Mouse (Mus musculus) embryonic stem cell, embryonic (primary cell): ENCODE measurements around the gene Mertk.

Experiments
- CTCF ChIA-PET, 4 experiments: fragments of 300-600 bp in 2 of 4; fragments of 350-600 bp in 2 of 4; sonication (Branson Sonifier 250); formaldehyde crosslinking; loops; one replicate each; lab custom pipeline; 2022; ENCODE audit warnings: inconsistent platforms in 2 of 4; lab: Charles Lee
- POLR2A ChIA-PET, 4 experiments: fragments of 300-600 bp in 2 of 4; fragments of 350-600 bp in 2 of 4; sonication (Branson Sonifier 250); formaldehyde crosslinking; loops; one replicate each; lab custom pipeline; 2022; ENCODE audit warnings: antibody characterized with exemption in 4 of 4, inconsistent platforms in 1 of 4; lab: Charles Lee

The Mertk gene

DNA sequence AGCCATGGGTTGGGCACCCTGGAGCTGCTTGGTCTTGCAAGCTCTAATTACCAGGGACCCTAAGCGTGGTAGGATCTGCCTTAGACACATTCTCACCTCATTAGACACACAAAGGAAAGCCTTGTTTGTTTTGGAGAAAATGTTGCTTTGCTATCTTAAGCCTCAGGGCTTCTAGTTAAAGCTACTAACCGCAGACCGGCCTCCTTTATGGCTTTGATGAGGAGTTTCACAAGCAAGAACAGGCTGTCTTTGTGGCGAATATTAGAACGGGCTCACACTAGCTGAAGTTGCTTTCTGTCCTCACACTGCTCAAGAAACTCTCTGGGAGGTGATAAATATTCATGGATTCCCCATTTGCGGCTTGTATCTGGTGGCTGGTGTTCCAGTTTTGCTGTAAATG is 10.5 kb downstream of the Mertk start:
- ChIA-PET POLR2A (interaction anchor here in 2 of 4 experiments (0.8 to 3.8 kb wide), 5 partner anchors 8 to 104 kb away, joined by 3 to 17 read pairs (median 4); partner anchors contain the start of genes Anapc1 (in 1 of the 2) and Mertk (in 1 of the 2)), CTCF (interaction anchor here in 3 of 4 experiments (0.6 to 2.2 kb wide), 6 partner anchors 11 to 878 kb away, joined by 3 to 6 read pairs (median 4); partner anchors contain the start of genes Bub1 (in 1 of the 3) and Tmem87b (in 1 of the 3))

- CTCF ChIA-PET: no interaction called here
- POLR2A ChIA-PET: interaction anchor here in 2 of 4 experiments (1.4 to 3.8 kb wide), 3 partner anchors 12 to 23 kb away, joined by 3 to 17 read pairs (median 4); partner anchors contain the start of genes Anapc1 (in 1 of the 2) and Mertk (in 1 of the 2)
Observed at GRCm38 (mm10) chr2:128710609-128711008, 11.9 kb downstream of the Mertk start.

DNA sequence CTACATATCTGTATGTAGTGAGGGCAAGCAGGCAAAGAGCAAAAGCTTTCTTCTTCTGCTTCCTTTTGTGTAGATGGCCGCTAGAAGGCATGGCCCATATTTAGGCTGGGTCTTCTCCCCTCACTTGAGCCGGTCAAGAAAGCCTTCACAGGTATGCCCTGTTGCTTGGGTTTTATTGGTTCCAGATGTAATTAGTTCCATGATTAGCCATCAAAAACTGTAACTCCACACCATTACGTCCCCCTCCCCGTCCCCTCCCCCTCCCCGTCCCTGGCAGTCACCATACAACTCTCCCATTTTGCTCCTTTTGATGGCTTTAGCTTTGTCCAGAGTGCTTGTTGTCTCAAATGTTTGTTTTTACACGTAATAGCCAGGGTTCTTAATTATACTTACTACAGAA is 14.2 kb downstream of the Mertk start:
- CTCF ChIA-PET: interaction anchor here in 2 of 4 experiments (0.6 to 0.7 kb wide), 2 partner anchors 11 to 286 kb away, joined by 3 to 7 read pairs; no protein-coding TSS in a partner anchor
- POLR2A ChIA-PET: interaction anchor here in 1 of 4 experiments (0.6 kb wide), 1 partner anchor 9 kb away, joined by 3 read pairs; no protein-coding TSS in a partner anchor

DNA sequence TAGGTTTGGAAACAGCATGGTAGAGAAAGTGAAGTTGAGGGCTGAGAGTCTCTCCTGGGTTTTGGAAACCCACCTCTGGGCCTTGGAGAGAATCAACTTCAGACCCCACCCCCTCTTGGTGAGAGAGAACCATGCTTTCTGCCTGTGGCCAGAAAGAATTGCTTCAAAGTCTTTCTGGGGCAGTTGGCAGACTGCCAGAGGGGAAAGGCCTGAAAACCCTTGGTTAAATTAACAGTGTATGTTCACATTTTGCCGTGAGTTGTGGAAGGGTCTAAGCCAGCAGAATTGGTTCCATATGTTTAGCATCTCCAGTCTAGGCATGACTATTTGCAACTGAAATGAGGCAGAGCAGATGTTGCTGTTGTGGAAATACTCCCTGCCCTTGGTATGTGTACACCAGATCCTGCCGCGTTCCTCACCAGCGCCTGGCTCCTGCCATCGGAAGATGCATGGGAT is 14.8 kb downstream of the Mertk start:
- ChIA-PET CTCF (interaction anchor here in 3 of 4 experiments (0.6 to 0.7 kb wide), 3 partner anchors 12 to 1394 kb away, joined by 3 to 7 read pairs (median 3); no protein-coding TSS in a partner anchor), POLR2A (interaction anchor here in 1 of 4 experiments (0.6 kb wide), 1 partner anchor 10 kb away, joined by 3 read pairs; no protein-coding TSS in a partner anchor)

DNA sequence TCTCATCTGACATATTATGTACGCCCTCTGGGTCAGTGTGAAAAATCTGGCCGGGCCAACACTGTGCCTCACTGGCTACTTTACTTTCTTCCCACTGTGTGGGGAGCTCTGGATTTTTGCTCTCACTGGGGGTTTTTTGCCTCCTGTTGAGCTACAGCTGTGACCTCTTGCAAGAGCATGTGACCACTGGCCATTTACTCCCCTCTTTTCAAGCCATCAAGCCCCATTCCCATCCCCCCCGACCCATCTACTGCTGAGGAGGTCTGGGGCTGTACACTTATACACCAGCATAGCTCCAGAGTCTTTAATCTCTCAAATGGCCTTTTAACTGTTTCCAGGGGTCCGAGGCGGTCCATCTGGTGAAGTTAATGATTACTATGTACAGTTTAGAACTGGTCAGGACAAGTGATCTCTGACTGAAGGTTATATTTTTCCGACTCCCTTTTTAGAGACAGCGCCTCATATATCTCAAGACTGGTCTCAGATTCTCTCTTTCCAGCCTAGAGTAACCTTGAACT is 16.0 kb downstream of the Mertk start:
- POLR2A ChIA-PET: interaction anchor here in 3 of 4 experiments (0.5 to 1.1 kb wide), 6 partner anchors 9 to 1136 kb away, joined by 3 to 5 read pairs (median 4); partner anchors contain the start of gene Mertk (in 1 of the 3)
- CTCF ChIA-PET: interaction anchor here in 1 of 4 experiments (1.4 kb wide), 1 partner anchor 103 kb away, joined by 3 read pairs; the partner anchor contains the start of gene Tmem87b

DNA sequence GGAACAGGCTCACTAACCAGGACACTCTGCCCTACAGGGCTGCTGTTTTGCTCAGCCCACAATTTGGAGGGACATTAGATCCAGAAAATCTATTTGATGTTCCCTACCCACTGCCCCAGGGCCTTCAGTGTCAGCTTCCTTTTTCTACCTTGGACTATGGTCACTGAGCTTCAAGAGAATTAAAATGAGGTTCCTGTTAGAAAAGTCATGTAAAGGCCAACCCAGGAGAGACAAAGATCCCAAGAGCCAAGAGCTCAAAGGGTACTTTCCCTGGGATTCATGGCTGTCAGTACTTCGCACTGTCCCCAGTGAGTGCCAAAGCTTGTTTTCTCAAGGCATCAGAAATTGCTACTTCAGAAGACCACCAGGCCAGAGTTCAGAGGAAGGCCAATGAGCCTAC is 17.2 kb downstream of the Mertk start:
- POLR2A ChIA-PET: interaction anchor here in 3 of 4 experiments (0.7 to 2.1 kb wide), 5 partner anchors 10 to 102 kb away, joined by 3 to 6 read pairs (median 3); partner anchors contain the start of genes Mertk (in 2 of the 3) and Tmem87b (in 1 of the 3)
- CTCF ChIA-PET: interaction anchor here in 1 of 4 experiments (1.4 kb wide), 1 partner anchor 102 kb away, joined by 3 read pairs; the partner anchor contains the start of gene Tmem87b

- ChIA-PET POLR2A (interaction anchor here in 1 of 4 experiments (0.7 to 1.4 kb wide), 3 partner anchors 11 to 33 kb away, joined by 3 to 4 read pairs (median 3); no protein-coding TSS in a partner anchor), CTCF (no interaction called here)
Observed at GRCm38 (mm10) chr2:128719380-128719779, 20.6 kb downstream of the Mertk start.

- ChIA-PET POLR2A (interaction anchor here in 2 of 4 experiments (0.6 to 1.0 kb wide), 2 partner anchors 13 to 52 kb away, joined by 3 to 8 read pairs; no protein-coding TSS in a partner anchor), CTCF (no interaction called here)
Observed at GRCm38 (mm10) chr2:128722106-128722710, 23.5 kb downstream of the Mertk start.

- ChIA-PET CTCF (interaction anchor here in 3 of 4 experiments (0.6 to 1.2 kb wide), 3 partner anchors 20 to 91 kb away, joined by 3 read pairs; no protein-coding TSS in a partner anchor), POLR2A (interaction anchor here in 1 of 4 experiments (1.2 kb wide), 1 partner anchor 10 kb away, joined by 3 read pairs; no protein-coding TSS in a partner anchor)
Observed at GRCm38 (mm10) chr2:128726067-128726466, 27.3 kb downstream of the Mertk start.

- ChIA-PET POLR2A (interaction anchor here in 1 of 4 experiments (1.2 to 1.4 kb wide), 2 partner anchors 9 to 11 kb away, joined by 3 to 5 read pairs; no protein-coding TSS in a partner anchor), CTCF (interaction anchor here in 2 of 4 experiments (1.0 to 1.2 kb wide), 2 partner anchors 29 to 90 kb away, joined by 3 read pairs; no protein-coding TSS in a partner anchor)
Observed at GRCm38 (mm10) chr2:128726626-128727025, 27.9 kb downstream of the Mertk start.

DNA sequence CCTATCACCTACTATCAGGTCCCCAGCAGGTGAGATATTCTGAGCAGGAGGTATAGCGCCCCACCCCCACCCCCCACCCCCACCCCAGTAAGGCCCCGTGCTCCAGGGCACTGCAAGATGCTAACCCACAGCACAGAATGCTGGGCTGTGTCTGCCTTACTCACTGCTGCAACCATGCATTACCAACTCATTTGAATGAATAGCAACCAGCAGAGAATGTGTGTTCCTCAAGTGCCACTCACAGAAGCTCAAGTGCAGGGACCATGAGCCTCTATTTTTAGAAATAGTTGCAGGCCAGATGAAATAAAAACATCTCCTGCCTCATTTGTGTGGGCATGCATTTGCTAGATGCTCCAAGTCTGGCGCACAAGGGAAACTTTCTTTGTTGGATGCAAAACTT is 28.8 kb downstream of the Mertk start:
- POLR2A ChIA-PET: interaction anchor here in 1 of 4 experiments (1.4 kb wide), 1 partner anchor 10 kb away, joined by 5 read pairs; no protein-coding TSS in a partner anchor
- CTCF ChIA-PET: interaction anchor here in 2 of 4 experiments (0.6 to 1.2 kb wide), 2 partner anchors 30 to 220 kb away, joined by 3 read pairs; no protein-coding TSS in a partner anchor

DNA sequence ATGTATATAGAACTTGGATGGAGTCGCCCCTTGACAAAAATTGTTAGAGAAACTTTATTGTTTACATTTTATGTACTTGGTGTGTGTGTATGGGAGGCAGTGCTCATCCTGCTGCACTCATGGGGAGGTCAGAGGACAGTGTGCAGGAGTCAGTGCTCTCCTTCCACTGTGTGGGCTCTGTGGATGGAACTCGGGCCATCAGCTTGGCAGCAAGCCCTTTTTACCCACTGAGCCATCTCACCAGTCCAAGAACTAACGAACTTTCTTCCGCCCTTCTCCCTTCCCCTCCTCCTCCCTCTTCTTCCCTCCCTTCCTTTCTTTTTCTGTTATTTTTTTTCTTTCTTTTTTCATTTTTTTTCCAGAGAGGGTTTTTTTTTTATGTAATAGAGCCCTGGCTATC is 29.3 kb downstream of the Mertk start:
- POLR2A ChIA-PET: no interaction called here
- CTCF ChIA-PET: interaction anchor here in 1 of 4 experiments (0.6 kb wide), 1 partner anchor 221 kb away, joined by 3 read pairs; no protein-coding TSS in a partner anchor

GRCm38 (mm10) chr2:128729141-128729540 is 30.4 kb downstream of the Mertk start:
- CTCF ChIA-PET: interaction anchor here in 2 of 4 experiments (0.5 to 1.5 kb wide), 2 partner anchors 18 to 31 kb away, joined by 5 to 6 read pairs; no protein-coding TSS in a partner anchor

DNA sequence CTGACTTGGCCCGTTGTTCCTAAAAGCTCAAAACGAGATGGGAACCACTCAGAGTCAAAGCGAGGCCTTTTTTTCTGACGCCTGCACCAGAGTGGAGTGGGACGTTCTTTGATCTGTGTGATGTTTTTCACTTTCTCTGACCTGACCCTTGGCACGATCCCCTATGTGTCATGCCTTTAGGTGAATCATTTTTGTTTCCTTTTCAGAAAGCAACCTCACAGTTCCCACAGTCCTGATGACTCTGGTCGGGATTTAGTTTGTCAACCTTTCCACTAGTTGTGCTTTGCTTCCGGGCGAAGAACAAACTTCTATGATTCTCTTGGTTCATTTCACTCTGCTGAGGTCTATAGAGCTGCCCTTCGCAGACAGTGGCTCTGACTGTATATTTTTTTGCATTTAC is 32.8 kb downstream of the Mertk start:
- ChIA-PET CTCF (interaction anchor here in 1 of 4 experiments (1.3 kb wide), 1 partner anchor 34 kb away, joined by 3 read pairs; no protein-coding TSS in a partner anchor), POLR2A (interaction anchor here in 2 of 4 experiments (0.6 to 1.6 kb wide), 9 partner anchors 17 to 514 kb away, joined by 3 to 4 read pairs (median 3); partner anchors contain the start of genes Mertk (in 1 of the 2) and Tmem87b (in 1 of the 2))

More at GRCm38 (mm10) chr2:128729141-128729540, 30.4 kb downstream of the Mertk start:
- POLR2A ChIA-PET: interaction anchor here in 2 of 4 experiments (1.0 to 1.7 kb wide), 5 partner anchors 9 to 89 kb away, joined by 3 to 7 read pairs (median 5); partner anchors contain the start of gene Tmem87b (in 2 of the 2)

DNA sequence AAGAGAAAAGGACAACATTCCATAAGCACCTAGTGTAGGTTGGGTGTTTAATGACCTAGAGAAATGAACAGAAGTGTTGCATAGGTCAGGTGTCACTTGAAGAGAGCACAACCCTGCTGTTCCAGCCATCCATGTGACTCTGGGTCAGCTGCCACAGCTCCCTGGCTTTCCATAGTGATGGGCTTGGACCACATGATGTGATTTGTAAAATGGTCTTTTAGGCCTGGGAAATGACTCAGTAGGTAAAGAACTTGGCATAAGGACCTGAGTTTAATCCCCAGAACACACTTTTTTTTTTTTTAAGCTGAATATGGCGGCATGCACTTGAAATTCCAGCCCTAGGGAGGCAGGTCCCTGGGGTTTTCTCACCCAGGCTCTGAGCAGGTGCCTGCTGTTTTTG is 33.2 kb downstream of the Mertk start:
- ChIA-PET POLR2A (interaction anchor here in 2 of 4 experiments (0.6 to 1.6 kb wide), 9 partner anchors 17 to 514 kb away, joined by 3 to 4 read pairs (median 3); partner anchors contain the start of genes Mertk (in 1 of the 2) and Tmem87b (in 1 of the 2)), CTCF (interaction anchor here in 1 of 4 experiments (1.3 kb wide), 1 partner anchor 34 kb away, joined by 3 read pairs; no protein-coding TSS in a partner anchor)

DNA sequence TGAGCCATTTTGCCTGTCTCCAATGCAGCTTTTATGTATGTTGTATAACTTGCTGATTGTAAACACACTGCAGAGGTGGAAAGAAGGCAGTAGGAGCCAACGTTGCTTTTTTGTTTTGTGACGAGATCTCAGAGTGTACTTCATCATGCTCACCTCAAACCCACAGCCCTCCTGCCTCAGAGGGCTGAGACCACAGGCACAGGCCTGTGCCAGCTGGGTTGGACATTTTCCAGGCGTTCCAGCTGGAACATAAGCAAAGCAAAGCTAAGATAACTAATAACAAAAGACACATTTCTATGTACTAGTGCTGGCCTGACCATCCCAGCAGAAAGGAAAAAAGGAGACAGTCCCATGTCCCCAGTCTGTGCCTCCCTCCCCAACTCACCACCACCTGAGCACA is 36.3 kb downstream of the Mertk start:
- CTCF ChIA-PET: no interaction called here

GRCm38 (mm10) chr2:128737051-128737450 is 38.3 kb downstream of the Mertk start:
- ChIA-PET POLR2A (no interaction called here), CTCF (no interaction called here)

More for the DNA sequence above, 36.3 kb downstream of the Mertk start:
- POLR2A ChIA-PET: interaction anchor here in 1 of 4 experiments (0.8 kb wide), 1 partner anchor 13 kb away, joined by 3 read pairs; no protein-coding TSS in a partner anchor
